Mouse (Mus musculus): Measurements from ENCODE around the gene Inpp5b. TPM values are rescaled to one million over a fixed set of nuclear protein-coding genes. Genes with fewer than 3 reads are reported as not detected.

Inpp5b gene
- polyA plus RNA-seq, 1 experiment = 27.0 TPM

DNA sequence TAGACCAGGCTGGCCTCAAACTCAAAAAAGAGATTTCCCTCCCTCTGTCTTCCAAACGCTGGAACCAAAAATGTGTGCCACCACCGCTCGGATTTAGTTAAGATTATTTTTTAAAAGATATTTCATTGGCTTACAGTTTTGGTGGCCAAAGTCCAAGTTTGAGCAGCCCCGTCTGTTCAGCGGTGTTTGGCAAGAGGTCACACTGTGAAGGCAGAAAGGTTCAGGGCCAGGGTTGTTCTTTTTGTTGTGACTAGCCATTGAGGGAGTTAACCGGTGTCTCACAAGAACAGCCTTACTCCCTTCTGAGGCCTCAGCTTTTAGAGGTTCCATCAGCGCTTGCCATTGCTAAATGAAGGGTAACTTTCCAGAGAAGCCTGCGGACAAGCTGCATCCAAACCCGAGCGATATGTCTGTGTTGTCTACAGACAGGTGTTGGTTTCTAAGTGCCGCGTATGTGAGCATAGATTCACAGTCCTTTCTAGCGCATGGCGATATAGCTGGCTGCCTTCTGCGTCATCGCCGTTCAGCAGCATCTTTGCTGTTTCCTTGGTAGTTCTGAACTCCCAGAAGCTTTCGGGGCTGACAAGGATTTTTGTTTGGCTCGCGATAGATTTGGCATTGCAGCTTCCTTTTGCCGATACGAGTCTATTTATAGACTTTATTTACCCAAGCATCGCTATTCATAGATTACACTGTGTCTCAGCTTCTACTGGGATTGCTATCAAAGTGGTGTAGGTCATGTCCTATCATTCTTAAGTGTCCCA is 24.3 kb downstream of the Inpp5b start:
- Histone ChIP-seq H3K9me3 (replicated peaks; ENCODE audit: control insufficient read depth, insufficient read depth, low read length, poor library complexity, severe bottlenecking) (no peaks in the 10 kb centered on the region), H3K4me3 (ENCODE audit: low read depth, low read length) (no peak overlapping the region), H3K27me3 (ENCODE audit: control insufficient read depth, insufficient read depth, low read length, poor library complexity, severe bottlenecking) (no peaks in the 10 kb centered on the region), H3K27ac (ENCODE audit: insufficient read depth, low read length) (no peak overlapping the region), H3K9ac (ENCODE audit: low read depth, poor library complexity, severe bottlenecking) (no peak overlapping the region), H3K36me3 (ENCODE audit: control insufficient read depth, insufficient read depth, low read length, poor library complexity, severe bottlenecking) (no peaks in the 10 kb centered on the region), H3K4me1 (ENCODE audit: control insufficient read depth, insufficient read depth, low read length) (no peaks in the 10 kb centered on the region)
- TF ChIP-seq POLR2A (IDR thresholded peaks at IDR 0.05; ENCODE audit: insufficient read depth, low read length) (no peak), CTCF (IDR thresholded peaks at IDR 0.05; ENCODE audit: low read depth, low read length) (no peak), EP300 (IDR thresholded peaks at IDR 0.05; ENCODE audit: insufficient read depth, low read depth, low read length) (no peak)

DNA sequence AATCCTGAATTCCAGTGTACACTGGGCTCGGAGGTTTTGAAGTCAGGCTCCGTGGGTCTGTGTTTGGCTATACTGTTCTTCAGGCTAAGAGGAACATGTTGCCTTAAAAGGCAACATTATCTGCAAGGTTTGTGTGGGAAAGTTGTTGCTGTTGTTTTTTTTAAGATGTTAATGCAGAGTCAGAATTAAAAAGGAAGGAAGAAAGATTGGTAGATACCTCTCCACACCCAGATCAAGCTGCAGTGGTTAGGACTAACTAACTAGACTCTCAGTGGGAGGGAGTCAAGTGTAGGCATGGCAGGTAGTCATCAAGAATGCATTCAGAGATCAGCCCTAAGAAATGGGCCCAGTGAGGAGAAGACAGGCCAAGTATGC is 24.9 kb downstream of the Inpp5b start:
- H3K4me3 ChIP-seq (ENCODE audit: low read depth, low read length) = no peak overlapping the region
- no peak for TF ChIP-seq POLR2A (IDR thresholded peaks at IDR 0.05; ENCODE audit: insufficient read depth, low read length)
- TF ChIP-seq CTCF (IDR thresholded peaks at IDR 0.05; ENCODE audit: low read depth, low read length) = no peak
- TF ChIP-seq EP300 (IDR thresholded peaks at IDR 0.05; ENCODE audit: insufficient read depth, low read depth, low read length) = no peak
- H3K27ac ChIP-seq (ENCODE audit: insufficient read depth, low read length) = no peak overlapping the region
- H3K9me3 ChIP-seq (replicated peaks; ENCODE audit: control insufficient read depth, insufficient read depth, low read length, poor library complexity, severe bottlenecking) = no peaks in the 10 kb centered on the region
- no peaks in the 10 kb centered on the region for H3K4me1 ChIP-seq (ENCODE audit: control insufficient read depth, insufficient read depth, low read length)
- H3K9ac ChIP-seq (ENCODE audit: low read depth, poor library complexity, severe bottlenecking) = no peak overlapping the region
- H3K36me3 ChIP-seq (ENCODE audit: control insufficient read depth, insufficient read depth, low read length, poor library complexity, severe bottlenecking) = no peaks in the 10 kb centered on the region
- H3K27me3 ChIP-seq (ENCODE audit: control insufficient read depth, insufficient read depth, low read length, poor library complexity, severe bottlenecking) = no peaks in the 10 kb centered on the region

DNA sequence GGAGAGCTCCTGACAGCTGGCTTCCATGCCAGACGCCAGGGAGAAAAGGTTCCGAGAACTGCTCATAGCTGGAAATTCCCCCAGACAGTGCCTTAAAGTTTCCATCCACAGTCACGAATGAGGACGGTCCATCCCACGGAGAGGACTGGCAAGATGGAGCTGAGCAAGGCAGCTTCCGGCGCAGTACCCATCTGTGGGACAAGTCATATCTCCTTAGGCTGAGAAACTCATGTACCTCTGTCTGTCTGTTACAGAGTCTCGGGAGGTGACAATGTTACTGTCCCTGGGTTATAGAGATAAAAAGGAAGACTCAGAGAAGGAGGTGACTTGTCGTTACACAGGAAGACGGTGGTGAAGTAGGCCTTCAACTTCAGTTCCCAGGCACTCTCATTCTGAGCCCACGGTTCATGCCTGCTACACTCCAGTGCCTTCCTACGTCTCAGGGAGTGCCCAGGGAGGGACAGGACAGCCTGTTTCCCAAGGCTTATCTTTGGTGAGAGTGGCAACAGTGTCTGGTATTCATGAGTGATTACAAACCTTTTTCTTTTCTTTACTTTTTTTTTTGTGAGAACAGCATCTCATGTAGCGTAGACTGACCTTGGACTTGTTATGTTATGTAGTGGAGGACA is 27.4 kb downstream of the Inpp5b start:
- no peak for TF ChIP-seq EP300 (IDR thresholded peaks at IDR 0.05; ENCODE audit: insufficient read depth, low read depth, low read length)
- TF ChIP-seq CTCF (IDR thresholded peaks at IDR 0.05; ENCODE audit: low read depth, low read length) = no peak
- TF ChIP-seq POLR2A (IDR thresholded peaks at IDR 0.05; ENCODE audit: insufficient read depth, low read length) = no peak
- no peaks in the 10 kb centered on the region for H3K9me3 ChIP-seq (replicated peaks; ENCODE audit: control insufficient read depth, insufficient read depth, low read length, poor library complexity, severe bottlenecking)
- H3K27ac ChIP-seq (ENCODE audit: insufficient read depth, low read length) = no peak overlapping the region
- no peak overlapping the region for H3K4me3 ChIP-seq (ENCODE audit: low read depth, low read length)
- no peaks in the 10 kb centered on the region for H3K27me3 ChIP-seq (ENCODE audit: control insufficient read depth, insufficient read depth, low read length, poor library complexity, severe bottlenecking)
- no peaks in the 10 kb centered on the region for H3K36me3 ChIP-seq (ENCODE audit: control insufficient read depth, insufficient read depth, low read length, poor library complexity, severe bottlenecking)
- no peak overlapping the region for H3K9ac ChIP-seq (ENCODE audit: low read depth, poor library complexity, severe bottlenecking)
- H3K4me1 ChIP-seq (ENCODE audit: control insufficient read depth, insufficient read depth, low read length) = no peaks in the 10 kb centered on the region

DNA sequence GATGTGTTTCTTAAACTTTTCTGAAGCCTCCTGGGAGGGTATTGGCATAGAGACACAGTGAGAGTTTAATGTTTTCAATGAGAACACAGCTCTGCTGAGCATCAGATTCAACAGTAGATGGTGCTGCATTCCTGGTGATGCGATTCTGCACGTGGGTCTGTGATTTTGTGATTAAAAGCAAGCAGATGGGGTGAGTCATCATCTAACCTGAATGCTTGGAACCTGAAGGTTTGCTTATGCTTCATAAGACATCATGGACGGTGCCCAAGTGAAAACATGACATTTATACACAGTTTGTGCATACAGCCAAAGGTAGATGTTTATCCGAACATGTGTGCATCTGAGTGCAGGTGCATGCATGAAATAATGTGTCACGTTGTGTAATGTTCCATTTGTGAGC is 29.0 kb downstream of the Inpp5b start:
- no peak for TF ChIP-seq CTCF (IDR thresholded peaks at IDR 0.05; ENCODE audit: low read depth, low read length)
- no peak for TF ChIP-seq EP300 (IDR thresholded peaks at IDR 0.05; ENCODE audit: insufficient read depth, low read depth, low read length)
- no peak for TF ChIP-seq POLR2A (IDR thresholded peaks at IDR 0.05; ENCODE audit: insufficient read depth, low read length)
- no peaks in the 10 kb centered on the region for H3K4me1 ChIP-seq (ENCODE audit: control insufficient read depth, insufficient read depth, low read length)
- no peaks in the 10 kb centered on the region for H3K9me3 ChIP-seq (replicated peaks; ENCODE audit: control insufficient read depth, insufficient read depth, low read length, poor library complexity, severe bottlenecking)
- no peak overlapping the region for H3K4me3 ChIP-seq (ENCODE audit: low read depth, low read length)
- H3K27ac ChIP-seq (ENCODE audit: insufficient read depth, low read length) = no peak overlapping the region
- no peaks in the 10 kb centered on the region for H3K36me3 ChIP-seq (ENCODE audit: control insufficient read depth, insufficient read depth, low read length, poor library complexity, severe bottlenecking)
- no peaks in the 10 kb centered on the region for H3K27me3 ChIP-seq (ENCODE audit: control insufficient read depth, insufficient read depth, low read length, poor library complexity, severe bottlenecking)
- no peak overlapping the region for H3K9ac ChIP-seq (ENCODE audit: low read depth, poor library complexity, severe bottlenecking)

DNA sequence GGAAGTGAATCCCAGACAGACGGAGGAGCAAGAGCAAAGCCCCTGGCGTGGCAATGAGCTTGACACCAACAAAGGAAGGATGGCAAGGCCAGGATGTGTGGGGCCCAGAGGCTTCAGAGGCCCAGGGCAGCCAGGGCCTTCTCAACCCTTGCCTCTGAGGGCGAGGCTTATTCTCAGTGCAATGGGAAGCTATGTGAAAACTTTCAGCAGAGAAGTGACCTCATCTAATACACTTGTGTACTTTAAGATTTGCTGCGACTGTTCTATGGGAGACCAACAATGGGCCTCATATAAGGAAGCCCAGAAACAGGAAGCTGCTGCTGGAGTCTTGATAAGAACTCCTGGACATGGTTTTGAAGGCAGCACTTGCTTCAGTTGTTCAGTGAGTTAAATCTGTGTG is 30.5 kb downstream of the Inpp5b start:
- H3K4me3 ChIP-seq (ENCODE audit: low read depth, low read length) = no peak overlapping the region
- no peaks in the 10 kb centered on the region for H3K36me3 ChIP-seq (ENCODE audit: control insufficient read depth, insufficient read depth, low read length, poor library complexity, severe bottlenecking)
- no peaks in the 10 kb centered on the region for H3K27me3 ChIP-seq (ENCODE audit: control insufficient read depth, insufficient read depth, low read length, poor library complexity, severe bottlenecking)
- H3K27ac ChIP-seq (ENCODE audit: insufficient read depth, low read length) = no peak overlapping the region
- H3K4me1 ChIP-seq (ENCODE audit: control insufficient read depth, insufficient read depth, low read length) = peaks cover 1% of the 10 kb centered on the region
- no peak overlapping the region for H3K9ac ChIP-seq (ENCODE audit: low read depth, poor library complexity, severe bottlenecking)
- no peaks in the 10 kb centered on the region for H3K9me3 ChIP-seq (replicated peaks; ENCODE audit: control insufficient read depth, insufficient read depth, low read length, poor library complexity, severe bottlenecking)
- TF ChIP-seq CTCF (IDR thresholded peaks at IDR 0.05; ENCODE audit: low read depth, low read length) (no peak), POLR2A (IDR thresholded peaks at IDR 0.05; ENCODE audit: insufficient read depth, low read length) (no peak), EP300 (IDR thresholded peaks at IDR 0.05; ENCODE audit: insufficient read depth, low read depth, low read length) (no peak)

DNA sequence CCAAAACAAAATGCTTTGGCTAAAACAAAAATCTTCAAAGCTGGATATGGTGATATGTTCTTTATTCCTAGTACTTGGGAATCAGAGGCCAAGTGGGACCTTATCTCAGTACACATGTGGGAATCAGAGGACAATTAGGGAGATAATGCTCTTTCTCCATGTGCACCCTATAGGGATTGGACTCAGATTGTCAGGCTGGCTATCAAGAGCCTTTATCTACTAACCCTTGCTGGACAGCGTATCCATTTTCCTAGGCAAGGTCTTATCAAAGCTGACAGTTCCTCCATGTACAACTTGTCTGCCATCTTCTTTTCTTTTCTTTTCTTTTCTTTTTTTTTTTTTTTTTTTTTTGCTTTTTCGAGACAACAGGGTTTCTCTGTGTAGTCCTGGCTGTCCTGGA is 31.8 kb downstream of the Inpp5b start:
- Histone ChIP-seq H3K9me3 (replicated peaks; ENCODE audit: control insufficient read depth, insufficient read depth, low read length, poor library complexity, severe bottlenecking) (no peaks in the 10 kb centered on the region), H3K4me3 (ENCODE audit: low read depth, low read length) (no peak overlapping the region), H3K4me1 (ENCODE audit: control insufficient read depth, insufficient read depth, low read length) (peaks cover 2% of the 10 kb centered on the region), H3K9ac (ENCODE audit: low read depth, poor library complexity, severe bottlenecking) (no peak overlapping the region), H3K36me3 (ENCODE audit: control insufficient read depth, insufficient read depth, low read length, poor library complexity, severe bottlenecking) (no peaks in the 10 kb centered on the region), H3K27ac (ENCODE audit: insufficient read depth, low read length) (no peak overlapping the region), H3K27me3 (ENCODE audit: control insufficient read depth, insufficient read depth, low read length, poor library complexity, severe bottlenecking) (no peaks in the 10 kb centered on the region)
- no peak for TF ChIP-seq POLR2A (IDR thresholded peaks at IDR 0.05; ENCODE audit: insufficient read depth, low read length)
- no peak for TF ChIP-seq EP300 (IDR thresholded peaks at IDR 0.05; ENCODE audit: insufficient read depth, low read depth, low read length)
- TF ChIP-seq CTCF (IDR thresholded peaks at IDR 0.05; ENCODE audit: low read depth, low read length) = no peak
